In genomic region chr2:14164459-14165030, GRCm38 (mm10) we compare ENCODE assay signal across 12 mouse cellular contexts. TPM values are rescaled to one million over a fixed set of nuclear protein-coding genes. Genes with fewer than 3 reads are reported as not detected.
DNase-seq lines count a peak whose midpoint lies in the region; ATAC-seq and TF ChIP-seq lines count a peak whose summit lies in the region.
"Had no signal": no experiment of that assay in that cellular context is flagged by ENCODE, and none has a peak within 500 bp of the region (broad histone marks: within the 10 kb centered on the region; RNA-seq: fewer than 3 reads in every experiment).

No protein-coding gene starts in this region.

- 65% methylated on average over 5 of the region's 5 CpGs for WGBS in heart, embryonic 11.5 days (ENCODE audit: insufficient replicate concordance)
- 21% methylated on average over 5 of the region's 5 CpGs for WGBS in thymus, adult 2 months
- 72% methylated on average over 5 of the region's 5 CpGs for WGBS in hindbrain, postnatal 0 days

- H3K27me3 ChIP-seq in heart, embryonic 11.5 days (ENCODE audit: control insufficient read depth, insufficient read depth, low read length), result no peaks in the 10 kb centered on the region
- no peaks in the 10 kb centered on the region for H3K27me3 ChIP-seq in thymus, adult 2 months (ENCODE audit: control insufficient read depth, insufficient read depth, low read length)
- no peaks in the 10 kb centered on the region for H3K27me3 ChIP-seq in hindbrain, postnatal 0 days (ENCODE audit: insufficient read depth, low read length)
- H3K27me3 ChIP-seq: CH12.LX; limb, embryonic 15.5 days had no signal

- H3K9me3 ChIP-seq in heart, embryonic 11.5 days (replicated peaks; ENCODE audit: control insufficient read depth, low read length), result no peaks in the 10 kb centered on the region
- H3K9me3 ChIP-seq in hindbrain, postnatal 0 days (ENCODE audit: low read length), result no peaks in the 10 kb centered on the region
- H3K9me3 ChIP-seq: forebrain, embryonic 10.5 days; limb, embryonic 15.5 days had no signal

- H3K4me2 ChIP-seq in heart, embryonic 11.5 days, result no peak overlapping the region
- H3K4me2 ChIP-seq in hindbrain, postnatal 0 days (ENCODE audit: low read depth, low read length), result no peak overlapping the region
- H3K4me2 ChIP-seq: limb, embryonic 15.5 days had no signal

- intact Hi-C loops in heart, postnatal 10 days (cut with DNase I), result loop anchor here (5.0 kb wide), 2 partner anchors 63 to 538 kb away; partner anchors contain the start of gene Mrc1

- H3K27ac ChIP-seq in heart, embryonic 11.5 days (ENCODE audit: low read depth, low read length), result no peak overlapping the region; the same call in 1 of the 2 replicates
- peak overlapping the region; percentile 68 for H3K27ac ChIP-seq in thymus, adult 2 months (ENCODE audit: control insufficient read depth, insufficient read depth, low read length)
- H3K27ac ChIP-seq in hindbrain, postnatal 0 days, result no peak overlapping the region
- H3K27ac ChIP-seq: forebrain, embryonic 10.5 days; limb, embryonic 15.5 days had no signal

- no peak overlapping the region for H3K9ac ChIP-seq in heart, embryonic 11.5 days (ENCODE audit: low read depth, low read length)
- H3K9ac ChIP-seq in hindbrain, postnatal 0 days (replicated peaks; ENCODE audit: low read length), result no peak overlapping the region
- H3K9ac ChIP-seq: limb, embryonic 15.5 days had no signal

- no peaks in the 10 kb centered on the region for H3K36me3 ChIP-seq in heart, embryonic 11.5 days (ENCODE audit: control insufficient read depth, insufficient read depth, low read length)
- H3K36me3 ChIP-seq in thymus, adult 2 months (ENCODE audit: control insufficient read depth, insufficient read depth, low read length), result no peaks in the 10 kb centered on the region
- H3K36me3 ChIP-seq in hindbrain, postnatal 0 days (ENCODE audit: insufficient read depth, low read length), result no peaks in the 10 kb centered on the region
- H3K36me3 ChIP-seq: forebrain, embryonic 10.5 days; limb, embryonic 15.5 days had no signal

- no peak overlapping the region for H3K4me3 ChIP-seq in heart, embryonic 11.5 days (ENCODE audit: low read depth, low read length)
- H3K4me3 ChIP-seq in thymus, adult 2 months (ENCODE audit: control insufficient read depth, insufficient read depth, low read length), result no peak overlapping the region
- H3K4me3 ChIP-seq in hindbrain, postnatal 0 days (ENCODE audit: low read length), result no peak overlapping the region
- H3K4me3 ChIP-seq: forebrain, embryonic 10.5 days; limb, embryonic 15.5 days had no signal

- peak; percentile 24 to 43 for DNase-seq in heart, adult 18-20 months
- DNase-seq in thymus, adult 2 months, result no peak
- DNase-seq in thymus, postnatal 36 days, result no peak
- DNase-seq in heart, postnatal 10 days, result peak; percentile 32 to 38
- peak; percentile 30 for DNase-seq in thymus, postnatal 4 days
- no peak for DNase-seq in hindbrain, postnatal 0 days (ENCODE audit: low spot score)
- DNase-seq in left cerebral cortex, adult 18-20 months (ENCODE audit: low spot score in 2 of 2), result no peak
- DNase-seq: right cerebral cortex, adult 18-20 months had no signal

- TF ChIP-seq CTCF in thymus, adult 2 months (IDR thresholded peaks at IDR 0.05; ENCODE audit: borderline replicate concordance, control insufficient read depth, extremely low read depth, insufficient read depth, low read length, poor library complexity), result no peak
- no peak for TF ChIP-seq CTCF in hindbrain, postnatal 0 days (IDR thresholded peaks at IDR 0.05; ENCODE audit: low read depth)

- H3K4me1 ChIP-seq in heart, embryonic 11.5 days (ENCODE audit: control insufficient read depth, insufficient read depth, low read length), result no peaks in the 10 kb centered on the region; the same call in 1 of the 2 replicates
- H3K4me1 ChIP-seq in thymus, adult 2 months (replicated peaks; ENCODE audit: control insufficient read depth, insufficient read depth, low read length), result peaks cover 16% of the 10 kb centered on the region
- no peaks in the 10 kb centered on the region for H3K4me1 ChIP-seq in hindbrain, postnatal 0 days (ENCODE audit: insufficient read depth, low read length)
- H3K4me1 ChIP-seq: forebrain, embryonic 10.5 days; limb, embryonic 15.5 days had no signal

- ATAC-seq in heart, embryonic 11.5 days (replicated peaks; ENCODE audit: insufficient number of reproducible peaks, low FRiP score, low TSS enrichment), result no peak
- no peak for ATAC-seq in hindbrain, postnatal 0 days

- TF ChIP-seq POLR2A in thymus, adult 2 months (IDR thresholded peaks at IDR 0.05; ENCODE audit: control insufficient read depth, extremely low read depth, insufficient read depth, low read length, poor library complexity), result no peak

RNA-seq across cellular contexts. Expression of gene Tmem236, which starts 9.8 kb away (rescaled TPM):
- not detected for total RNA-seq in heart, adult 18-20 months (2021)
- polyA plus RNA-seq in heart, embryonic 11.5 days (2014; fragmentation: Nextera tagmentation; extraction: Ambion mirVana), result 0.07 TPM in 1 of 2 replicates, not detected in the other
- 0.11 and 0.16 TPM in 2 replicates for polyA plus RNA-seq in thymus, adult 2 months (2012; rRNA removed)
- not detected for total RNA-seq in heart, postnatal 10 days (2021)
- 0.10 and 0.29 TPM in 2 replicates for total RNA-seq in hindbrain, postnatal 0 days (2014; rRNA removed)
- 0.23 and 0.25 TPM in 2 replicates for polyA plus RNA-seq in hindbrain, postnatal 0 days (2015; fragmentation: Nextera tagmentation; extraction: Ambion mirVana)
- under 1 TPM; 0.12 to 0.14 TPM for total RNA-seq in left cerebral cortex, adult 18-20 months (2021)
- polyA plus RNA-seq: forebrain, embryonic 10.5 days had no signal

Comparison
In these comparisons a context has a peak if more than half of its experiments do, and no peak if none do; other contexts are left out.
1. DNase-seq: peak in heart, adult 18-20 months (2 of 2), heart, postnatal 10 days (2 of 2) and thymus, postnatal 4 days (single experiment); none in thymus, adult 2 months (single experiment), thymus, postnatal 36 days (0 of 2), hindbrain, postnatal 0 days (single experiment) and left cerebral cortex, adult 18-20 months (0 of 2).